Mouse (Mus musculus) heart, adult 2 months (tissue): ENCODE results near the gene Klf12.

ENCODE experiments used
- CTCF ChIP-seq: fragments of 200-600 bp; IDR thresholded peaks from 2 replicates; pipeline ENCODE4 v1.8.1; 2022; ENCODE audit warnings: antibody characterized with exemption, mild to moderate bottlenecking, moderate library complexity
- POLR2A ChIP-seq: fragments of 200-500 bp; IDR thresholded peaks from 2 replicates; pipeline ENCODE4 v1.6.1; 2011; ENCODE audit warnings: mild to moderate bottlenecking, low read depth, low read length, control low read depth; ENCODE audit not compliant: insufficient read depth

DNA sequence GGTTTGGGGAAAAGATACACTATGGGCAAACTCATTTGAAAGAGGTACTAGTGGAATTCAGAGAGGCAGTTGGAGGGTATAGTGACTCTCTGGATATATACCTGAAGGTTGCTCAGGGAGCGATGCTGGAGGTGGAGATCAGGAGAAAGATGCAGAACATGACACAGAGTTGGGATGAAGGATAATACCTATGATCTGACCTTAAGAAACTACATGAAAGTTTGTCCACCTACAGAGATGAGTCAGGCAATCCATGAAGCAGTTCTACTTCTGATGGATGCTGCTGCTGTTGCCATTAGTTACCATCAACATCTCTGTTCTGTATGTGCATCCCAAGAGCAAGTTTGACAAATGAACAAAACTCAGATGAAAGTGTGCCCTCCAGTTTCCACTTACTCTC is 222.0 kb downstream of the Klf12 start:
- TF ChIP-seq CTCF (no peak), POLR2A (no peak)
